Mouse (Mus musculus): ENCODE results near the gene Aknad1.
A peak's percentile ranks its signal among the peaks of the same experiment; 100 is the strongest.

Aknad1 gene

DNA sequence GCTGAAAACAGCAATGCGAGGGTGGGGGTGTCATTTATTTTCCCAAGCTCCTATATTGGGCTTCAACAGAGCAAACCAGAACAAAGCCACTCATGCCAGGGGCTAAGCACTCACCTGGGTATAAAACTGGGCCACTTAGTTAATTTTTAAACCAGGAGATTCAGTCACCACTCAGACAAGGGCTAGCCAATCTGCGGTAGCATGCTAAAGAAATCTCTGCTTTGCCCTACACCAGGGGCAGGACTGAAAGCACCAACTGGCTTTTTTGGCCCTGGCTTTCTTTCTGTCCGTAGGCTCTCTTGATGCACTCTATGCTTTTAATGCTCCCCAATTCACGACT is 49.0 kb downstream of the Aknad1 start:
- no peak for DNase-seq

DNA sequence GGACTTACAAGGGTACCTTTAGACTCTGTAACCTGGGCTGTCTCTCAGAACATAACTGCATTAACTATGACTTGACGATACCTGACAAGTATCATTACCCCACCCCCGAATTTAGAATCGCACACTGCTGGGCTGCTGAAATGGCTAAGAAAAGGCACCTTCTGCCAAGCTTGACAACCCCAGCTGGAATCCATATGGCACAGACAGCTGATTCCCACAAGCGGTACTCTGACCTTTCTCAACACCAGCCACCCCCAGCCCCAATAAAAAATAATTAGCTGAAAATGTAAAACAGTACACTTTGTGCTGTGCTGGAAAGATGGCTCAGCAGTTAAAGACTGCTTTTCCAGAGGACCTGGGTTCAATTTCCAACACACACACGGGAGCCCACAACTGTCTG is 49.8 kb downstream of the Aknad1 start:
- DNase-seq: no peak

DNA sequence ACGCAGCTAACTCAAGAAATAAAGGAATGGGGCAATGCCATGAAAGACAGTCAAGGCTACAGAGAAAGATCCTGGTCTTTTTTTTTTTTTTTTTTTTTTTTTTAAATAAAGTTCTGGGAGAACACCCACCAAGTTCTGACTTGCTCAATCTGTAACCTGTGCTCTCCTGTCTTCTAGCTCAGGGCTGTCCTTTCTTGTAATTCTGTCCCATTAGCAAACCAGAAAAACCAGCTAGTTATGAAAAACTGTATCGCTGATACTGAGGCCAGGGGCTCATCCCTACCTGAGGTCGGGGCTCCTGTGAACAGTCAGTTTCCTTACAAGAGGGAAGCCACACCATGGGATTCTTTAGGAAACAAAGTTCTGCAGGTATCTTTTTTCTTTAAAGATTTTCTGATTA is 51.0 kb downstream of the Aknad1 start:
- no peak for DNase-seq

DNA sequence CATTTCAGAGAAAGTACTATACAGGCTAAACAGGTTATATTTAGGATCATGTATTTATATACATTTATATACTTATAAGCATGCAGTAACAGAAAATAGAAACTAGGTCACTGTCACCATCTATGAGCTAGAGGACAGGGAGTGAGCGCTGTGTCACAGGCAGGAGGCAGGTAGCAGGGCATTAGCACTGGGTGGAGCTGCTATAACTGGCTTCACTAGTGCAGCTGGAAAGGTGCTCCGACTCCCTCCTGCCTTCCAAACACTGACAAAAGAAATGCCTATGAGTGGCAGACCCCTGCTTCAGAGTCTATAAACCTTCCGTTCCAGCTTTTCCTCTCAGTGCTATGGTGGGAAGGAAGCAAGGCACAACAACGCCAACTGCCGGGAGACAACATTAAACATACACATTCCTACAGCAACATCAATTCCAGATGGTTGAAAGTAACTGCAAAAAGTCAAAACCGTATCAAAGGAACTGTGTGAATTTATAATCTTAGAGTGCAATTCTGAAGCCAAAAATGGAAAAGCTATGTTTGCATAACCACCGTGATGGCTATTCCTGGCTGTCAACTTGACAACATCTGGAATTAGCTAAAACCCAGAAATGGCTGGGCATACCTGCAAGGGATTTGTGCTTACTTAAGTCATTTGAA is 51.7 kb downstream of the Aknad1 start:
- DNase-seq: no peak

DNA sequence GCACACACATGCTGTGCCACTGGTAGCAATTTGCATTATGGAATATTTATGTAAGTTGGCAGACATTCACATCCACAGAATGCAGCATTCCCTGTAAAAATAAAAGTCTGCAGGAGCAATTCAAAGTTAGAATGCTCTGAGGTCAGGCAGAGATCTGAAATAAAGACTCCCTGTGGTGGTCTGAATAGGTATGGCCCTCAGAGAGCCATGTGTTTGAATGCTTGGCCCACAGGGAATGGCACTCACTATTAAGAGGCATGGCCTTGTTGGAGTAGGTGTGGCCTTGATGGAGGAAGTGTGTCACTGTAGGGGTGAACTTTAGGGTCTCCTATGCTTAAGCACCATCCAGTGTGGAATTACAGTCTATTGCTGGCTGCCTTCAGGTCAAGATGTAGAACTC is 53.0 kb downstream of the Aknad1 start:
- DNase-seq: no peak

DNA sequence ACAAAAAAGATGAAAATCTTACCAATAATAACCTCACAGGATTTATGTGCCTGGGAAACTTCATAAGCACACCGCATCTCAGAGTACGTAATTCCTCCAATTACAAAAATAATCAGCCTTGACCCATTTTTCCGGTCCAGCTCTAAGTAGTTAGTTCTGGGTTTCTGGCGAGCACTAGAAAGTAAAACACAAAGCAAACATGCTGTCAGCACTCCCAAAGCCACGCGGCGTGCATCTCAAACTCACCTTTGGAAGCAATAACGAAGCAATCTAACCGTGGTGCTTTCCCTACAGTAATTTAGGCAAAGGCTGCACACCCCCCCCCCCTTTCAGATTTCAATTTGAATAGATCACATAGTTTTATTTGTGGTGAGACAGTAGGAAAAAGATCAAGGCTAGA is 55.3 kb downstream of the Aknad1 start:
- DNase-seq: no peak

DNA sequence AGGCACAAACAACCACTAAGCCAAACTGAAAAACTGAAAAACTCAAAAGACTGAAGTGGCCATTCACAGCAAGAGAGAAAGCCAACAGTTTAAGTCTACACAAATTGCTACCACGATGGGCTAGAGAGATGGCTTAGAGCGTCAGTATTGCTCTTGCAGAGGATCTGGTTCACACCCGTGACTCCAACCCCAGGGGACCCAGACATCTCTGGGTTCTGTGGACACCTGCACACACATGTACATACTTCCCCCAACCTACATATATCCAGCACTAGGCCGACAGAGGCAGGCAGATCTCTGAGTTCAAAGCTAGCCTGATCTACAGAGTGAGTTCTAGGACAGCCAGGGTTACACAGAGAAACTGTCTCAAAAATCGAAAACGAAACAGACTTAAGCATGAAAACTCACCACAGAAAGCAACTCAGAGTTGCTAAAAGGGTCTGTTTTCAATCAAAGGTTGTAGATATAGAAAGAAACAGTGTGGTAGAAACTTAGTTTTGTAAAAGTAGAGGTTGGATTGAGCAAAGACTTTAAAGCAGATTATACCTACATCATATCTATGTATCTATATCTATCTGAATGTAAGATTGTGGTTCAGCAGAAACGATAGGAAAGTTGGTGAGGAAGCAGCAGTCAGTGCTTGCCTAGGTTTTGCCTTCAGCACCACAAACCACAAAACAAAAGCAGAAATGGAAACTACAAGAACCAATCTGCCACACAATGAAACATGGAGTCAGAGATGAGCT is 56.3 kb downstream of the Aknad1 start:
- no peak for DNase-seq

DNA sequence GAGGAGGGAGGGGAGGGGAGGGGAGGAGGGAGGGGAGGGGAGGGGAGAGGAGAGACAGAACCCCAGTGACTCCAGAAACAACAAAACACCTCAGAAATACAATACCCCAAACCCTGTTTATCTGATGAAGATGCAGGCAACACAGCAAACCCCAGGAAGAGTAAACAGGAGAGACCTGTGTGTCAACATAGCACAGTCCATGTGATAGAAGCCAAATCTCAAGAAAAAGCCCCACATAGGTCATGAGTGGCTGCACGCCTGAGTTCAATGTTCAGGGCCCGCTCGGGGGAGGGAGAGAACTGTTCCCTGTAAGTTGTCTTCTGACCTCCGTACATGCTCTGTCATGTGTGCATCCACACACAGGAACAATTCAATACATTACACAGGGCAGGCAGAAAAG is 56.9 kb downstream of the Aknad1 start:
- DNase-seq: no peak

DNA sequence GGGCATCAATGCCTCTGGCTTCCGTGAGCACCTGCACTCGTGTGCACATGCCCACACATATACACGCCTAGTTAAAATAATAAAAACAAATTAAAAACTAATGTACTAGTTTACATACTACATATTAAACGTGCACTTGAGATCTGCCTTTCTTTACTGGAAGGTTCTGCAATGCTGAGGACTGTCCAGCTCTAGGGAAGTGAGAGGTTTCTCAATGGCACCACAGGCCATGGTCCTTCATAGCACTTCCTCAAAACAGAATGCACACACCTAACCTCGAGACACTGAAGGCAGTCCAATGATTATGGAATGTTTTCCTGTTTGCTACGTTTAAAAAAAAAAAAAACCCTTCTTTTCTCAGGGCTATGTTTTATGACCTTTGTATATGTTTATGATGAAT is 58.3 kb downstream of the Aknad1 start:
- no peak for DNase-seq

DNA sequence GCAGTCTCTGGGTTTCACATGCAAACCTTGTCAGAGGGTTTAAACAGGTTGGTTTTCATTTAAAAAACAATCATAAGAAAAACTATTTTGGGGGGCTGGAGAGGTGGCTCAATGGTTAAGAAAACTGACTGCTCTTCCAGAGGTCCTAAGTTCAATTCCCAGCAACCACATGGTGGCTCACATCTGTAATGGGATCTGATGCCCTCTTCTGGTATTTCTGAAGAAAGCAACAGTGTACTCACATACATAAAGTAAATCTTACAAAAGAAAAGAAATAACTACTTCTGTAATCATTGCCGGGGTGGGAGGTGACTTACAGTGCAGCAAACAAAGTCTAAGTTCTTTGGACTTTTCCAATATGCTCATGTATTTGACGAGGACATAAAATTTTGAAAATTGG is 58.9 kb downstream of the Aknad1 start:
- no peak for DNase-seq

DNA sequence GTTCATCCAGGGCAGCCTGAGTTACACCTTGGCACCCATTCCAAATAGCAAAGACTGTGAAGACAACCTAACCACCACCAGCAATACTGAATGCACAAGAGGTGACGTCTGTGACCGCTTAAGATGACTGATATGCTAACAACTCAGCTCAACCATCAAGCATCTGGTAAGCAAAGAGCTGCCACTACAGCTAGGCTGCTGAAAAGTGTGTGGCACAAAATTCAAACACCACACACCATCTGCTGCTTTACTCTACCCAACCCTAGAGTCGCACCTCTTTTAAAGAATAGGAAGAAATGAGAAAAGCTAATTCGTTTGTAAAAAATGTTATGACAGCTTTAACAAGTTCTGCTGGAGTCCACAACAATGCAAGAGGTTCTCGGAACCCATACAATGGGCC is 66.2 kb downstream of the Aknad1 start:
- no peak for DNase-seq

DNA sequence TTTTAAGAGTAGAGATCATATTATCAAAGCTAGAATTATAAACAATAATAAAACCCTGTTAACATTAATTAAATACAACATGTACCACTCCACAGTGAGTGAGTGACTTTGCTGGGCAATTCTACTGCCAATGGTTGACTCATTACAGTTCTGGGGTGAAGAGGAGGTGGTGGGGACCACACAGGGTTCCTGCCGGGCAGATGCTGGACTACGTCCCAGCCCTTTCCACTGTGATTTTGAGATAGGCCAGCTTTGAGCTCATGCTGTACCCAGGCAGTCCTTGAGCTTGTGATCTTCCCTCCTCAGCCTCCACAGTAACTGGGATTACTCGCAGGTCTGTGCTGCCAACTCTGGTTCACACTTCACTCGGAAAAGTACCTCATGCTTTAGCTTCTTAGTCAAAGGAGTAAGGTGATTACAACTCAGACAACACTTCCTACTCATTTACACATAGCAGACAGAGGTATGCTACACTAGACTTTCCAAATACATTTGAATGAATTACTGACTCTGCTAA is 71.3 kb downstream of the Aknad1 start:
- DNase-seq: no peak

DNA sequence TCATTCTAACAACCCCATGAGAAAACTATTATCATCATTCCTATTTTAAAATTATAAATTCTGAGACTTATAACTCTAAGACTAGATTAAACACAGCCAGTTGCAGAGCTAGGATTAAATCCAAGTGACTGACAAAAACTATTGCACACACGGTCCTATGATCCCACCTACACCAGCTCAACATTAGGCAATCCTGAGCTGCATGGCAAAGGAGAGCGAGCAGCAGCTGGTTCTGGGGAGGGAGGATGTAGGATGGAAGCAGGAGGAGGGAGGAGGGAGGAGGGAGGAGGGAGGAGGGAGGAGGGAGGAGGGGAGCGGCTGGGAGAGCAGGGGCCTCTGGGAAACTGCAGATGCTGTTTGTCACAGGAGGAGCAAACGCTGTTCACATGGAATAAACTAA is 76.2 kb downstream of the Aknad1 start:
- DNase-seq: no peak

DNA sequence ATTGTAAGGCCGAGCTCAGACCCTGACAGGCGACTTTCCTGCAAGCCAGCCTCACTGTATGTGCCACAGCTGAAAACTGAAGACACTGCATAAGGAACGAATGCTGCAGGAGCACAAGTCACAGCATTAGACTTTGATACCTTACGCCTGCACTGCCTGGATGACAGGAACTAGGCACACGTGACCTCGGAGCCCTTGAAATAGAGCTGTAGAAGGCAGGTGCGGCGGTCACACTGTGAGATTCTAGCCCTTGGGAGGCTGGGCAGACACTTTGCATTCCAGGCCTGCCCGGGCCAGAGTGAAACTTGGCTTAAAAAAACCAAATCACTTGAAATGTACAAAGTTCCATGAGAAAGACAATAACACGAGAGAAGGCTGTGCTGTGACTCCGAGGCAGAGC is 91.0 kb downstream of the Aknad1 start:
- peak; percentile 66 for DNase-seq

DNA sequence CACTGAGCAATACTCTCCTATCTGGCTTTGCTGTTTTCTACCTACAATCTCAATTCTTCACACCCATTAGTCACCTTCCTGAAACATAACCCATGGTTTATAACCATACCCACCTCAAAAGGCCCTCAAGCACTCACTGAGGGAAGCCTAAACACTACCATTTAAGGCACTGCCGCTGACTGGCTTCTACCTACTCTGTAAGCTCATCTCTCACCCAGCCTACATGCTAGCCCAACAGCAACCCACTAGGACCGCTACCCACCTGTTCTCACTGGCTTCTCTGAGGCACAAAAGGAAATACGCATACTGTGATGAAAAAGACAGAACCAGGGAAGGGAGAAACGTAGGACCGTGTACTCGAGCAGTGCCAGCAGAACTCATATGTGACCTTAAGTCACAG is 92.3 kb downstream of the Aknad1 start:
- DNase-seq: no peak

Measured in kidney, postnatal 10 days (tissue).